Mouse (Mus musculus) adrenal gland, postnatal 36 days (tissue): ENCODE measurements at regions not wholly inside any gene's neighbourhood (a gene's known extent, or its start where the extent isn't known, plus 50 kb on each side); places are given as distances from the start of the nearest gene placed in this dataset.

Experiments used
- DNase-seq, 2 experiments: peaks; one replicate each; pipeline ENCODE4 v3.0.0; 2021; ENCODE audit warnings: mixed read lengths in 1 of 2

DNA sequence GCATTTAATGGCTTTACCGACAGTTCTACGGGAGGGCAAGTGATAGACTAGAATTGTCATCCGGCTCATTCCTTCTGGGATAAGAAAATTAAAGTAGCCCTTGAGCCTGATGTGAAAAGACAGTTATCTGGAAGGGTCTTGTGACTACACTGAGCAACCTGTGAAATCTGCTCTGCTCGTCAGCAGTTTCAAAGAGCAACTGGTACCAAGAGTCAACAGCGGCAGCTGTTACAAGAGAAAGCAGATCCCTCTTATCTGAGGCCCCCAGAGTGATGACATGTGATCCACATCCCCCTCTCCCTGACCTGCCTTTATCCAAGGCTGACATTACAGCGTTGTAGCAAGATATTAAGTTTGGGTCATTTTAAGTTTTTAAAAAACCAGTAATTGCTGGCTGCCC lies 52.6 kb upstream of the Unc13c start:
- DNase-seq: no peak

GRCm38 (mm10) chr9:74023922-74024321 lies 55.2 kb upstream of the Unc13c start:
- DNase-seq: no peak

- no peak for DNase-seq
Observed at GRCm38 (mm10) chr9:74026131-74026530, 57.4 kb upstream of the Unc13c start.

GRCm38 (mm10) chr9:74028438-74028837 lies 59.7 kb upstream of the Unc13c start:
- peak; percentile 23 to 29 for DNase-seq

DNA sequence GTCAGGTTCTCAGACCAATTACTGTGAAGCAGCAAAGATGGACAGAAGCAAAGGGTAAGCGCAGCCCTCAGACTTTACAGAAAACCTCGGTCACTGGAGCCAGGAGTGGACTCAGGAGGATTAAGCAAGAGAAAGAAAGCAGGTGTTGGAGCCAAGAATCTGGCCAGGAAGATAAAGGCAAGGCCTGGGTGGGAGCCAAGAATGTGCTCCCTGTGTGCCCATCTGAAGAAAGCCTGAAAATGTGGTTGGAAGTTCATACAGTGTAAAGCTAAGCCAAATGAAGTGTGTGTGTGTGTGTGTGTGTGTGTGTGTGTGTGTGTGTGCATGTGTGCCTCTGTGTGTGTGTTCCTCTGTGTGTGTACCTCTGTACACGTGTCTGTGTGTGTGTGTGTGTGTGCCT lies 64.2 kb upstream of the Wdr72 start:
- DNase-seq: peak; percentile 39 to 68

- DNase-seq: no peak
Observed at GRCm38 (mm10) chr9:74049776-74050175, 60.4 kb upstream of the Wdr72 start.

DNA sequence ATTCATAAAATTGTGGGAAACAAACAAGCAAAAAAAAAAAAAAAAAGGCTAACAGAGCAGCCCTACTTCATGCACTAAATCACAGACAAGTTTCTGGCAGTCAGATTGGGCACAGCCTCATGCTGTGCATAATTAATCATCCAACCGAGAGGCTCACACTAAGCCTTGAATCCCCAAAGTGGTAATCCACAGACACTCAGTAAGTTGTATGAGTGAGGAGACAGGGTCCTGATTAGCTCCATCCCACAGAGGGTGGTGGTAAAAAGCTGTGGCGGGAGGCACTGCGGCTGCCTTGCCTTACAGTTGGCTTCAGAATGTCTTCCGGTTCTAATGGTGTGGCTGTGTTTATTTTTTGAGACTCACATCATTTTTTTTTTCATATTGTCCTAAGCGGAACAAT lies 53.4 kb upstream of the Wdr72 start:
- no peak for DNase-seq

- DNase-seq: no peak
Observed at GRCm38 (mm10) chr9:74057476-74058076, 52.6 kb upstream of the Wdr72 start.

DNA sequence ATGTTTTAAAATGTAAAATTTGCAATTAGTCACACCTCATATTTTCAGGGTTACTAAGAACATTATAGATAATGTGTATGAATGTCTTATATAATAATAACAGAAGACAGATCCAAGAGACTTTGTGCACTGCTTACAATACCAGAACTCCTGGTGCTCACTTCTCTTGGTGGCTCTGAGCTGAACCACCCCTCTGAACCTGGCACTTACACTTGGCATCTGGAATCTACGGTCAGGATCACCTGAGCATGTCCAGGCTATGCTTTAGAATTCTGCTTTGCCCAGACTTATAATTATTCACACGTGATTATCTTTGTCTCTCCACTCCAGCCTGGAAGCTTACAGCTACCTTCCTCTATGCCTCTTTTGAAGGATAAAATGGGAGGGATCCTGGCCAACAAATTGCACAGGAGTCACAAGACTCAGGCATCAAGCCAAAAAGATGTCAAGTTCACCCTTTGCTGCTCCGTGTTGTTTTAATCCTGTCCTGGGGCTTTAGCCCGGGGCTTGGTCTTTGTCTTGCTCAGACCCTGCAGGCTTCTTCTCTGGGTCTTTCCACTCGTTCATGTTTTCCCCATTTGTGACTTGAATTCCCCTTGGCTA lies 51.8 kb upstream of the Wdr72 start:
- peak; percentile 1 to 5 for DNase-seq
